Mouse (Mus musculus): ENCODE measurements around the gene Gm29110.
"Not testable (repeated sequence)": the region's sequence is repeated elsewhere in the genome, so short reads cannot be mapped to it uniquely, and the experiment has no call there.

GRCm38 (mm10) chrY:74470231-74470630 lies at the start of gene Gm29110:
- not testable (repeated sequence) for TF ChIP-seq POLR2A (IDR thresholded peaks at IDR 0.05; ENCODE audit: low read depth, low read length); NELFE (IDR thresholded peaks at IDR 0.05; ENCODE audit: low read depth, low read length); GABPA (IDR thresholded peaks at IDR 0.05; ENCODE audit: insufficient replicate concordance, low read depth, low read length); TCF12 (IDR thresholded peaks at IDR 0.05; ENCODE audit: low read depth, low read length); CHD2 (IDR thresholded peaks at IDR 0.05; ENCODE audit: low read length); MAFK (IDR thresholded peaks at IDR 0.05; ENCODE audit: insufficient replicate concordance, low read length); IRF4 (IDR thresholded peaks at IDR 0.05; ENCODE audit: low read depth, low read length); EP300 (IDR thresholded peaks at IDR 0.05; ENCODE audit: low read length); CTCF (conservative IDR thresholded peaks at IDR 0.05 in 1 of 2, IDR thresholded peaks at IDR 0.05 in 1 of 2; ENCODE audit: low read depth in 2 of 2, low read length in 2 of 2); RAD21 (IDR thresholded peaks at IDR 0.05; ENCODE audit: low read depth, low read length)

Measured in CH12.LX (cell line).